16 mouse cellular contexts compared by ENCODE assay signal in the genomic region with DNA sequence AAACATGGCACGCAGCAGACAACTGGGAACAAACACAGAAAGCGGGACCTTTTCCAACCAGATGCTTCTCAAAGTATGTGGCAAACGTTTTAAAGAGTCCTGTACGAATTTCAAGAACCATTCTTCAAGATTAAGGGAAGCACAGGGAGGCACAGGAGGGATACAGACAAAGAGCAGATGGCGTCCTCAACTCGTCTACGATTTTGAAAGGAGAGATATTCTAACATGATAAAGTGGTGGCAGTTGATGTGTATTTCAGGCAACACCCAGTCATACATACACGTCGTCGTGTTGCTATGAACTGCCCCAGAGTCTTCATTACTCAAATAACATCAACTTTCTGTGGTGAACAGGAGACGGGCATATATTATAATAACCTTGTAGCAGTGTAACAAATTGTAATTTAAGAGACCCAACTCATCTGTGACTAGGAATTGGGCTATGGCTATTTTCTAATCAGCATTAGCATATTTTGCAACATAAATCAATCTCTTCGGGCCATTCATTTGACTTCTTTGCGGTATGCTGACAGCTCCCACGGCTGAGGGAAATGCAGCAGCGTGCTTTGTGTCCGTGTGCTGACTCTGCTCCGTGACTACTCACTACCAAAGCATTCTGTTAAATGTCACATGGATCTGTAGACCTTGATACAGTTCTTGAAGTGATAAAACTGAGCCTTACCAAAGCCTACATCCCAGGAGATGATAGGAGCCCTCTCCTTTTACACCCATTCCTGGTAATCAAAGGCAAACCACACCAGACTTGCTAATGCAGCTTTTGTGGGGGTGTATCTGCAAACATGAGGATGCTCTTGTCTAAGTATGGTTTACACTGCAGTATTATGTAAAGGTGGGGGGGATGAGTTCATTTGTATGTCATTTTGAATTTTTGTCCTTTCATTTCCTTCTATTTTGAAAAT.
A peak's percentile ranks its signal among the peaks of the same experiment; 100 is the strongest.
DNase-seq lines count a peak whose midpoint lies in the region; ATAC-seq and TF ChIP-seq lines count a peak whose summit lies in the region.
"Had no signal": no experiment of that assay in that cellular context is flagged by ENCODE, and none has a peak within 500 bp of the region (broad histone marks: within the 10 kb centered on the region; RNA-seq: fewer than 3 reads in every experiment).

No protein-coding gene starts in this region.

- peak overlapping the region; percentile 52 for H3K27ac ChIP-seq in embryonic fibroblast, embryonic 13.5 days (ENCODE audit: insufficient read depth, low read length)
- H3K27ac ChIP-seq in left cerebral cortex, adult 2 months: peak overlapping the region; percentile 19; the same call in 1 of the 2 replicates
- H3K27ac ChIP-seq in liver, embryonic 11.5 days (ENCODE audit: low read depth, low read length): no peak overlapping the region
- H3K27ac ChIP-seq: embryonic facial prominence, embryonic 10.5 days; heart, embryonic 15.5 days; intestine, embryonic 15.5 days; liver, embryonic 15.5 days had no signal

- no peaks in the 10 kb centered on the region for H3K36me3 ChIP-seq in liver, embryonic 11.5 days (ENCODE audit: control insufficient read depth, insufficient read depth, low read length)
- H3K36me3 ChIP-seq: embryonic facial prominence, embryonic 10.5 days; heart, embryonic 15.5 days; intestine, embryonic 15.5 days; liver, embryonic 15.5 days had no signal

- no peaks in the 10 kb centered on the region for H3K4me1 ChIP-seq in embryonic fibroblast, embryonic 13.5 days (ENCODE audit: control insufficient read depth, insufficient read depth, low read length)
- no peaks in the 10 kb centered on the region; the same call in 1 of the 2 replicates for H3K4me1 ChIP-seq in liver, embryonic 11.5 days (replicated peaks; ENCODE audit: control insufficient read depth, insufficient read depth, low read length)
- H3K4me1 ChIP-seq: heart, embryonic 15.5 days; intestine, embryonic 15.5 days; liver, embryonic 15.5 days had no signal

- no peaks in the 10 kb centered on the region for H3K9me3 ChIP-seq in liver, embryonic 11.5 days (ENCODE audit: control insufficient read depth, low read length)
- H3K9me3 ChIP-seq: embryonic facial prominence, embryonic 10.5 days; heart, embryonic 15.5 days; intestine, embryonic 15.5 days; liver, embryonic 15.5 days had no signal

- H3K9ac ChIP-seq in liver, embryonic 11.5 days (ENCODE audit: low read depth, low read length): no peak overlapping the region
- H3K9ac ChIP-seq: heart, embryonic 15.5 days; intestine, embryonic 15.5 days; liver, embryonic 15.5 days had no signal

- DNase-seq in embryo, embryonic 11 days: peak; percentile 17
- DNase-seq in embryo, embryonic 10 days (ENCODE audit: low spot score): no peak
- peak; percentile 6 to 56 for DNase-seq in layer of hippocampus, adult 18-20 months (ENCODE audit: low spot score in 2 of 2)
- DNase-seq in layer of hippocampus, postnatal 10 days (ENCODE audit: low spot score in 2 of 2): no peak
- DNase-seq in left cerebral cortex, adult 2 months (ENCODE audit: extremely low spot score in 1 of 2, low spot score in 2 of 2): no peak
- DNase-seq in liver, embryonic 11.5 days (ENCODE audit: low spot score): no peak
- DNase-seq in gastrocnemius, adult 18-20 months (ENCODE audit: low spot score): no peak
- DNase-seq: kidney, postnatal 25 days; retina, postnatal 1 day; thymus, postnatal 25 days had no signal

- 66% methylated on average over 17 of the region's 17 CpGs for WGBS in liver, embryonic 11.5 days

- H3K4me2 ChIP-seq in liver, embryonic 11.5 days: no peak overlapping the region
- H3K4me2 ChIP-seq: heart, embryonic 15.5 days; intestine, embryonic 15.5 days; liver, embryonic 15.5 days had no signal

- no peaks in the 10 kb centered on the region for H3K27me3 ChIP-seq in liver, embryonic 11.5 days (replicated peaks; ENCODE audit: control insufficient read depth, insufficient read depth, low read length)
- H3K27me3 ChIP-seq: heart, embryonic 15.5 days; intestine, embryonic 15.5 days; liver, embryonic 15.5 days had no signal

- TF ChIP-seq CTCF in embryonic fibroblast, embryonic 13.5 days (IDR thresholded peaks at IDR 0.05; ENCODE audit: borderline replicate concordance, insufficient read depth, low read length): no peak
- TF ChIP-seq CTCF in left cerebral cortex, adult 2 months (IDR thresholded peaks at IDR 0.05): no peak

- no peak overlapping the region for H3K4me3 ChIP-seq in embryonic fibroblast, embryonic 13.5 days (ENCODE audit: insufficient read depth, low read length)
- no peak overlapping the region; the same call in 1 of the 2 replicates for H3K4me3 ChIP-seq in left cerebral cortex, adult 2 months
- H3K4me3 ChIP-seq in liver, embryonic 11.5 days (ENCODE audit: low read depth, low read length): no peak overlapping the region
- H3K4me3 ChIP-seq: embryonic facial prominence, embryonic 10.5 days; heart, embryonic 15.5 days; intestine, embryonic 15.5 days; liver, embryonic 15.5 days; myocyte had no signal

- no peak for TF ChIP-seq POLR2A in embryonic fibroblast, embryonic 13.5 days (IDR thresholded peaks at IDR 0.05; ENCODE audit: low read depth, low read length)

- no peak for ATAC-seq in liver, embryonic 11.5 days (replicated peaks; ENCODE audit: low FRiP score)
- ATAC-seq: intestine, embryonic 15.5 days had no signal

- intact Hi-C loops in left cerebral cortex, adult 2 months (cut with DNase I): no loop called here

Comparison
In these comparisons a context has a peak if more than half of its experiments do, and no peak if none do; other contexts are left out.
1. DNase-seq: peak in embryo, embryonic 11 days (single experiment) and layer of hippocampus, adult 18-20 months (2 of 2); none in embryo, embryonic 10 days (single experiment), layer of hippocampus, postnatal 10 days (0 of 2), left cerebral cortex, adult 2 months (0 of 2), liver, embryonic 11.5 days (single experiment) and gastrocnemius, adult 18-20 months (single experiment).